Mouse (Mus musculus): ENCODE results near the gene Adh7. TPM values are rescaled to one million over a fixed set of nuclear protein-coding genes. Genes with fewer than 3 reads are reported as not detected.

Gene Adh7
- total RNA-seq, 2 experiments from 2014 or later = 0.10 TPM; not detected in 1

- no peak overlapping the region for H3K27ac ChIP-seq
- no peak for TF ChIP-seq CTCF (conservative IDR thresholded peaks at IDR 0.05)
- no peak for DNase-seq (ENCODE audit: low spot score in 2 of 2)
- H3K4me3 ChIP-seq = no peak overlapping the region
These were observed 52.9 kb downstream of the Adh7 start for GRCm38 (mm10) chr3:138270507-138270906.

GRCm38 (mm10) chr3:138271297-138271696 lies 53.7 kb downstream of the Adh7 start:
- DNase-seq (ENCODE audit: low spot score in 2 of 2) = no peak
- no peak overlapping the region for H3K27ac ChIP-seq
- H3K4me3 ChIP-seq = no peak overlapping the region
- TF ChIP-seq CTCF (conservative IDR thresholded peaks at IDR 0.05) = no peak

- H3K4me3 ChIP-seq = no peak overlapping the region
- no peak for DNase-seq (ENCODE audit: low spot score in 2 of 2)
- H3K27ac ChIP-seq = no peak overlapping the region
- TF ChIP-seq CTCF (conservative IDR thresholded peaks at IDR 0.05) = no peak
These were observed 55.5 kb downstream of the Adh7 start for GRCm38 (mm10) chr3:138273080-138273479.

GRCm38 (mm10) chr3:138275100-138275499 lies 57.5 kb downstream of the Adh7 start:
- no peak overlapping the region for H3K4me3 ChIP-seq
- DNase-seq (ENCODE audit: low spot score in 2 of 2) = no peak
- no peak for TF ChIP-seq CTCF (conservative IDR thresholded peaks at IDR 0.05)
- no peak overlapping the region for H3K27ac ChIP-seq

- no peak for DNase-seq (ENCODE audit: low spot score in 2 of 2)
- H3K4me3 ChIP-seq = no peak overlapping the region
- no peak overlapping the region for H3K27ac ChIP-seq
- TF ChIP-seq CTCF (conservative IDR thresholded peaks at IDR 0.05) = no peak
These were observed 65.0 kb downstream of the Adh7 start for GRCm38 (mm10) chr3:138282556-138282955.

Other genes starting within 250 kb of the Adh7 start
- 1 to 10 TPM; 4.2 to 5.6 TPM for gene Dapp1, start 236.2 kb upstream of the Adh7 start, total RNA-seq (2021)
- 1 to 10 TPM; 2.2 to 2.5 TPM for gene 1110002E22Rik, start 152.7 kb upstream of the Adh7 start, total RNA-seq (2021)
- under 1 TPM in 1 of 2 experiments, not detected in 1; 0.22 TPM for gene Gm5105, start 150.4 kb upstream of the Adh7 start, total RNA-seq (2021)
- 1 to 10 TPM; 5.1 to 5.6 TPM for gene Trmt10a, start 74.3 kb upstream of the Adh7 start, total RNA-seq (2021)
- 1 to 10 TPM; 6.9 to 7.2 TPM for gene Mttp, start 72.8 kb upstream of the Adh7 start, total RNA-seq (2021)
- gene 4930579F01Rik, start 23.9 kb upstream of the Adh7 start, total RNA-seq (2021) = not detected
- gene Adh1, start 43.2 kb downstream of the Adh7 start, total RNA-seq (2021) = 1 to 10 TPM in 1 of 2 experiments, under 1 TPM in 1; 0.61 to 1.1 TPM
- not detected for gene Adh6a, start 95.5 kb downstream of the Adh7 start, total RNA-seq (2021)
- gene Adh6b, start 124.0 kb downstream of the Adh7 start, total RNA-seq (2021) = not detected
- not detected for gene Adh4, start 197.7 kb downstream of the Adh7 start, total RNA-seq (2021)
- 10 to 100 TPM; 69.6 to 70.8 TPM for gene Adh5, start 225.3 kb downstream of the Adh7 start, total RNA-seq (2021)

Measured in layer of hippocampus, adult 2 months (tissue).